Mouse (Mus musculus) E14TG2a.4 (cell line): ENCODE data around the gene Rnf39.

Source experiments
- H3K27me3 ChIP-seq: 2 replicates; pipeline ENCODE4 v1.6.1; 2014; ENCODE audit warnings: low read length, control low read depth; ENCODE audit not compliant: insufficient read depth
- H3K36me3 ChIP-seq: 2 replicates; pipeline ENCODE4 v1.6.1; 2014; ENCODE audit warnings: low read length, control low read depth; ENCODE audit not compliant: insufficient read depth
- H3K4me1 ChIP-seq: replicated peaks from 2 replicates; pipeline ENCODE4 v1.6.1; 2014; ENCODE audit warnings: low read depth, low read length, control low read depth
- H3K4me3 ChIP-seq: replicated peaks from 2 replicates; pipeline ENCODE4 v1.5.1; 2014; ENCODE audit warnings: mild to moderate bottlenecking, low read length
- H3K9me3 ChIP-seq: 2 replicates; pipeline ENCODE4 v1.6.1; 2014; ENCODE audit warnings: low read length, control low read depth
- CTCF ChIP-seq: conservative IDR thresholded peaks from 2 replicates; pipeline ENCODE4 v1.5.1; 2014; ENCODE audit warnings: low read length
- NANOG ChIP-seq: IDR thresholded peaks from 2 replicates; pipeline ENCODE4 v1.6.1; 2014; ENCODE audit warnings: borderline replicate concordance, low read length, mixed read lengths
- POU5F1 ChIP-seq: IDR thresholded peaks from 2 replicates; pipeline ENCODE4 v1.6.1; 2014; ENCODE audit warnings: low read length, borderline replicate concordance

Gene Rnf39

DNA sequence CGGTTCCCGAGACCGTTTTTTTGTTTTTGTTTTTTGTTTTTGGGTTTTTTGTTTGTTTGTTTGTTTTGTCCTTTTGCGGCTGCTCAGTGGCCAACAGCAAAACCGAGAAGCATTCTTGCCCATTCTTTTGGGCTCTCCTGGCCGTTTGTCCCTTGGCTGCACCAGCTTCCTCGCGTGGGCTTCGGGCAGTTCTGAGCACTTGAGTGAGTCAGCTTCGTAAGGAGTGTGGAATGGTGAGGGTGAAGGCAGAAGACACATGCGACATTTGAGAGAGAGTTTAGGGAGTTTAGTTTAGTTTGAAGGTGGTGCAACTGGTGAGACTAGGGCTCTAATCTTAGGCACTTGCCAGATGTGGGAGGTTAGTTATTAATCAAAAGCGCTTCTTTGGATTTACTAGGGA, 16.2 kb downstream of the Rnf39 start:
- Histone ChIP-seq H3K27me3 (no peaks in the 10 kb centered on the region), H3K36me3 (peaks cover 46% of the 10 kb centered on the region), H3K9me3 (no peaks in the 10 kb centered on the region), H3K4me1 (peaks cover 36% of the 10 kb centered on the region), H3K4me3 (peak overlapping the region; percentile 92)
- TF ChIP-seq NANOG: no peak
- TF ChIP-seq POU5F1: no peak
- TF ChIP-seq CTCF: no peak

DNA sequence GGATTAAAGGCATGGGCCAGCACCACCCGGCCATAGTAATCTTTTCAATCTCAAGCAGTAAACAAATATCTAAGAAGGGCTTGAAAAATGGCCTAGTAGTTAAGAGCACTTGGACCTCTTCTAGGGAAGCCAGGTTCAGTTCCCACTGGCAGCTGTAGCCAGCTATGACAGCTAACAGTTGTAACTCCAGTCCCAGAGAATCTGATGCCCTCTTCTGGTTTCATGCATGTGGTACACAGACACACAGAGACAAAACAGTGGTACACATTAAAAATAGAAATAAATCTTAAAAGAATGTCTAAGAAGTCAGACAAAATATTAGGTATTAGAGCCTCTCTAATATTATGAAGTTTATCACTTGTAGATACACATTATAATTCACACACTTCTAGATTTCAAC, 18.4 kb downstream of the Rnf39 start:
- H3K36me3 ChIP-seq: peaks cover 47% of the 10 kb centered on the region
- peaks cover 36% of the 10 kb centered on the region for H3K4me1 ChIP-seq
- no peaks in the 10 kb centered on the region for H3K27me3 ChIP-seq
- no peak overlapping the region for H3K4me3 ChIP-seq
- no peak for TF ChIP-seq CTCF
- no peak for TF ChIP-seq NANOG
- TF ChIP-seq POU5F1: no peak
- H3K9me3 ChIP-seq: no peaks in the 10 kb centered on the region

DNA sequence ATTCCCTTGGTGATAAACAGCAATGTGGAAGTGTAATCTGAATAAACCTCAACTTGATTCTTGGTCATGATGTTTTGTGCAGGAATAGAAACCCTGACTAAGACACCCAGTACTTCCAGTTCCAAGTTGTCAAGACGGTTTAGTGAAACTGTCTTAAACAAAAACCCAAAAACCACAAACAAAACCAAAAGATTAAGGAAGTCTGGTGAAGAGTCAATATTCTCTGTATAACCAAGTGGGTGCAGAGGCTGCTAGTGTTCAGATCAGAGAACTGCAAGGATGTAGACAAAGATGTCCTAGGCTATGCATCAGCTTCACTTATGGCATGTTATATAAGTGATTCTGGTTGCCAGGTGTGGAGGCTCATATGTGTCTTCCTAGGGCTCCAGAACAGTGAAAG, 24.2 kb downstream of the Rnf39 start:
- H3K4me1 ChIP-seq: peaks cover 33% of the 10 kb centered on the region
- H3K4me3 ChIP-seq: no peak overlapping the region
- no peaks in the 10 kb centered on the region for H3K27me3 ChIP-seq
- H3K36me3 ChIP-seq: peaks cover 84% of the 10 kb centered on the region
- no peak for TF ChIP-seq CTCF
- TF ChIP-seq NANOG: no peak
- TF ChIP-seq POU5F1: no peak
- no peaks in the 10 kb centered on the region for H3K9me3 ChIP-seq

DNA sequence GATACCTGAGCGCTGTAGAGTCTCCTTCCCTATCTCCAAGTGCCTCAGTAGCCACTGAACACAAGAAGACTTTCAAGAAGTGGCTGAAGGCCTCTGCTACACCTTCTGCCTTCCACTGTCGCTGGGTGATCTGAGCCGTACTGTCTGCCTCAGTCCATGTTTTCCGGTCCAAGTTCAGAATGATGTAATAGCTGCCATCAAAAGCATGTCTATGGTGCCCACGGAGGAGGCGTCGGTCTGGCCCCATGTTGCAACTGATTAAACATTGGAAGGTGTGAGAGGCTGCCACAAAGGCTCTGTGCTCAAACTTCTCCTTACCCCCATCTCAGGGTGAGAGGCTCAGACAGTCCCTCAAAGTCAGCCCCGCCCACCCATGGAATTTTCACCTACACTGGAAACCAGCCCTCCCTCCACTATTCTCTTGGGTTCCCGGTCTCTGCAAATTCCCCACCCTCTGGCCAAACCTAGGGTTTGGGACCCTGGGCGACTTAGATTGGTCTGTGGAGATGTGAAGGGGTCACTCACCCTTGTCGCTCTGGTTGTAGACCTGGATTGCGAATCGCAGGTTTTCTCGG, 27.7 kb downstream of the Rnf39 start:
- no peaks in the 10 kb centered on the region for H3K27me3 ChIP-seq
- no peak for TF ChIP-seq CTCF
- TF ChIP-seq NANOG: no peak
- TF ChIP-seq POU5F1: no peak
- peaks cover 71% of the 10 kb centered on the region for H3K36me3 ChIP-seq
- H3K9me3 ChIP-seq: no peaks in the 10 kb centered on the region
- peaks cover 62% of the 10 kb centered on the region for H3K4me1 ChIP-seq
- peak overlapping the region; percentile 82 for H3K4me3 ChIP-seq

DNA sequence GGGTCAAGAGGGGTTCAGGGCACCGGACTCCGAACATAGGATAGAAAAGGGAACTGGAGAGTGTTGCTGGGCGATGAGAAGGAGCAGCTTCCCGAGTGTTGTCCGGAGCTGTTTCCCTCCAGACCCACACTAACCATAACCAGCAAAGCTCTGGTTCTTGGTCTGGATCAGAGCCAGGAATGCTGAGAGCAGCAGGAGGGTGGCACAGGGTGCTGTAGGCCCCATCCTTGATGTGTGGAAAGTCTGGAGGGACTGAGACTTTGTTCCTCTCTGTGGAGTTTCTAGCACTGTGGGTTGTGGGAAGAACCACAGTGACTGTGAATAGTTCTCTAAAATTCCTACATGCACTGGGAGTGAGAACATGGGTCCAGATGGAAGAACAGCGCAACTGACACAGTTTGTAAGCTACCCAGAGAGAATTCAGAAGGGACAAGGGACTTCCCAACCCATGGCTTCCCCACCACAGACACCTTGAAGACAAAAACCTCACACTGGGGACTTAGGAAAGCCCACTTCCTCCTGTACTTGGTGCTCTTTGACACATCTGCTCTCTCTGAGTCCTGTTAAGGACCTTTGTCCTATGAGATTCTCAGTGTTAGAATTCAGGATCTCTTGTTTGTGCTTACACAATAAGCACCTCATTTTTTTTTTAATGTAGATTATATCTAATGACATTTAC, 28.6 kb downstream of the Rnf39 start:
- no peaks in the 10 kb centered on the region for H3K9me3 ChIP-seq
- no peak for TF ChIP-seq POU5F1
- TF ChIP-seq CTCF: no peak
- no peak for TF ChIP-seq NANOG
- H3K4me1 ChIP-seq: peaks cover 71% of the 10 kb centered on the region
- peak overlapping the region; percentile 82 for H3K4me3 ChIP-seq
- peaks cover 66% of the 10 kb centered on the region for H3K36me3 ChIP-seq
- H3K27me3 ChIP-seq: no peaks in the 10 kb centered on the region

DNA sequence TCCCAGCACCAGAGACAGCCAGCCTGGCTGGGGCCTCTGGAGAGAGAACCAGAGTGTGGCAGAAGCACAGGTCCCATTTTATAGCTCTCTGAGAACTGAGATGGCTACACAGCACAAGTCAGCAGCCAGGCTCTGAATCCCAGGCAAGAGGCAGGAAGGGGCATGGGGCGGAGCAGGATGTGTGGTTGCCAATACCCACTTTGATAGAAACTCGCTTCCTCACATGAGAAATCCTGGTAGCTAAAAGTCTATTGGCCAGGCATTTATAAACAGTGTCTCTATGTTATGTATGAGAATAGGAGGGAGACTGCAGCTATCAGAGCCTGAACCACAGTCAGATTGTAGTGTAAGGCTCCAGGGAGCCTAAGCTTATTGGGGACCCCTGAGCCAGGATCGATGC, 30.1 kb downstream of the Rnf39 start:
- H3K4me1 ChIP-seq: peaks cover 85% of the 10 kb centered on the region
- peak overlapping the region; percentile 46 for H3K4me3 ChIP-seq
- H3K36me3 ChIP-seq: peaks cover 63% of the 10 kb centered on the region
- H3K27me3 ChIP-seq: no peaks in the 10 kb centered on the region
- TF ChIP-seq CTCF (no peak), POU5F1 (no peak), NANOG (no peak)
- no peaks in the 10 kb centered on the region for H3K9me3 ChIP-seq

DNA sequence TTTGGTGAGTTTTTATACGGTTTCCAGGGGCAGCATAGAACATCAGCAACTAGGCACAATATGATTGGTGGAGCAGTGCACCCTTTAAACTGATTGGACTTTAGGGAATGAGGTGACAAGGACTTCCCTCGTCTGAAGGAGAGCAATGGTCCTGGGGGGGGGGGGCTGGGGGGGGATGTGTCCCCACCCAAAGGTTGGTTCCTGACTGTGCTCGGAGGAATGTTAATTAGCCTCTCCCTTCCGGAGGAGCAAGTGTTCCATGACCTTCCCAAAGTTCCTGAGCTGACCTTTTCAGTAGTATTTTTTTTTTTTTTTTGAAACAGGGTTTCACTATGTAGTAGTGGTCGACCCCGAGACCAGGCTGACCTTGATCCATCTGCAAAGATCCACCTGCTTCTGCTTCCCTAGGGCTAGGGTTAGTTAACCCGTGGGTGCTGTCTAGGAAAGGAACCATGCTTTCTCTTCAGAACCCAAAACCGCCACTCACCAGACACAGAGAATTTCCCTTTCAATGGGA, 30.6 kb downstream of the Rnf39 start:
- TF ChIP-seq NANOG (no peak), POU5F1 (no peak), CTCF (no peak)
- Histone ChIP-seq H3K4me3 (peak overlapping the region; percentile 46; the same call in 1 of the 2 replicates), H3K27me3 (no peaks in the 10 kb centered on the region), H3K4me1 (peaks cover 87% of the 10 kb centered on the region), H3K36me3 (peaks cover 62% of the 10 kb centered on the region), H3K9me3 (no peaks in the 10 kb centered on the region)

DNA sequence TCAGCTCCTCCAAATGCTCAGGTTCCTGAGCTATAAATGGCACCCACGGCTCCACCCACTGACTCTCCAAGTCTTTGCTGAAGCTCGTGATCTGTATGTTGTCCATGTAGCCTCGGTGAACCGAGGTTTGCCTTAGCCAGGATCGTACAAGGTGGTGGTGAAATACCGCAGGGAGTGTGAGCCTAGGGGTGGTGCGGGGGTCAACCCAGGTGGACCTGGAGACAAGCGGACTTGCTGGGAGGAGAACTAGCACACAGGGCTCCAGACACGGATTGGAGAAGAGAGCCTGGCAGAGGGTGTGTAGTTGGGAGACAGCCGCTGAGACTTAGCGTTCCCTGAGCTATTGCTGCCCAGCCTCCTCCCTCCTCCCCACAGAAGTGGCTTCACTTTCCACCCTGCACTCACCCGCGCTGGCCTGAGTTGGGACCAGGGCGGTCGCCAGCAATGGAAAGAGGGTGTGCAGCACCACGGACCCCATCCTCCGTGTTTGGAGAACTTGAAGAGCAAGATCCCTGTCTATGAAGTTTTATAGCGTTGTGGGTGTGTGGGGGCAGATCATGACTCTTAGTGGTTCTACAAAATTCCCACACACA, 38.6 kb downstream of the Rnf39 start, which contains the start of gene 2410137M14Rik:
TSS of gene 2410137M14Rik (minus strand) at position 17 of the 593 bp plus-strand sequence.
- peaks cover 68% of the 10 kb centered on the region for H3K36me3 ChIP-seq
- peak within 1 kb of the TSS; percentile 74 for H3K4me3 ChIP-seq
- H3K27me3 ChIP-seq: no peaks in the 10 kb centered on the region
- TF ChIP-seq CTCF (no peak), NANOG (no peak), POU5F1 (no peak)
- no peaks in the 10 kb centered on the region for H3K9me3 ChIP-seq
- H3K4me1 ChIP-seq: peaks cover 95% of the 10 kb centered on the region
